Mouse (Mus musculus): ENCODE results near the gene 4430402I18Rik.

4430402I18Rik gene

GRCm38 (mm10) chr19:28900771-28901170 lies 66.8 kb downstream of the 4430402I18Rik start:
- no peak for DNase-seq (ENCODE audit: low spot score)

GRCm38 (mm10) chr19:28897497-28897896 lies 70.1 kb downstream of the 4430402I18Rik start:
- DNase-seq (ENCODE audit: low spot score): no peak

GRCm38 (mm10) chr19:28896639-28897038 lies 71.0 kb downstream of the 4430402I18Rik start:
- DNase-seq (ENCODE audit: low spot score): no peak

- DNase-seq (ENCODE audit: low spot score): no peak
These were observed 75.7 kb downstream of the 4430402I18Rik start for GRCm38 (mm10) chr19:28891864-28892263.

- DNase-seq (ENCODE audit: low spot score): no peak
These were observed 76.4 kb downstream of the 4430402I18Rik start for GRCm38 (mm10) chr19:28891238-28891637.

GRCm38 (mm10) chr19:28889251-28889650 lies 78.3 kb downstream of the 4430402I18Rik start:
- no peak for DNase-seq (ENCODE audit: low spot score)

- no peak for DNase-seq (ENCODE audit: low spot score)
These were observed 79.1 kb downstream of the 4430402I18Rik start for GRCm38 (mm10) chr19:28888496-28888895.

GRCm38 (mm10) chr19:28883126-28883525 lies 84.5 kb downstream of the 4430402I18Rik start:
- DNase-seq (ENCODE audit: low spot score): peak; percentile 7

GRCm38 (mm10) chr19:28879476-28879875 lies 88.1 kb downstream of the 4430402I18Rik start:
- no peak for DNase-seq (ENCODE audit: low spot score)

GRCm38 (mm10) chr19:28870351-28870750 lies 97.2 kb downstream of the 4430402I18Rik start:
- DNase-seq (ENCODE audit: low spot score): no peak

GRCm38 (mm10) chr19:28869251-28869855 lies 98.2 kb downstream of the 4430402I18Rik start:
- no peak for DNase-seq (ENCODE audit: low spot score)

GRCm38 (mm10) chr19:28865501-28865900 lies 102.1 kb downstream of the 4430402I18Rik start:
- DNase-seq (ENCODE audit: low spot score): no peak

GRCm38 (mm10) chr19:28864981-28865380 lies 102.6 kb downstream of the 4430402I18Rik start:
- DNase-seq (ENCODE audit: low spot score): no peak

- DNase-seq (ENCODE audit: low spot score): no peak
These were observed 104.0 kb downstream of the 4430402I18Rik start for GRCm38 (mm10) chr19:28863626-28864025.

GRCm38 (mm10) chr19:28860246-28860645 lies 107.4 kb downstream of the 4430402I18Rik start:
- DNase-seq (ENCODE audit: low spot score): no peak

GRCm38 (mm10) chr19:28854831-28855230 lies 112.8 kb downstream of the 4430402I18Rik start:
- no peak for DNase-seq (ENCODE audit: low spot score)

- no peak for DNase-seq (ENCODE audit: low spot score)
These were observed 115.6 kb downstream of the 4430402I18Rik start for GRCm38 (mm10) chr19:28852001-28852400.

- no peak for DNase-seq (ENCODE audit: low spot score)
These were observed 117.1 kb downstream of the 4430402I18Rik start for GRCm38 (mm10) chr19:28850510-28850909.

- DNase-seq (ENCODE audit: low spot score): no peak
These were observed 122.5 kb downstream of the 4430402I18Rik start for GRCm38 (mm10) chr19:28844946-28845710.
